25 mouse cellular contexts compared by ENCODE assay signal in genomic region chr15:100726721-100727120, GRCm38 (mm10). TPM values are rescaled to one million over a fixed set of nuclear protein-coding genes. Genes with fewer than 3 reads are reported as not detected.
"Had no signal": no experiment of that assay in that cellular context is flagged by ENCODE, and none has a peak within 500 bp of the region (broad histone marks: within the 10 kb centered on the region; RNA-seq: fewer than 3 reads in every experiment).

No protein-coding gene starts in this region.

- H3K36me3 ChIP-seq: heart, embryonic 13.5 days; heart, embryonic 15.5 days; hindbrain, embryonic 13.5 days; hindbrain, embryonic 15.5 days; intestine, embryonic 15.5 days; kidney, embryonic 15.5 days; limb, embryonic 13.5 days; limb, embryonic 15.5 days; liver, embryonic 12.5 days had no signal

- H3K4me2 ChIP-seq: heart, embryonic 11.5 days; heart, embryonic 13.5 days; heart, embryonic 15.5 days; hindbrain, embryonic 13.5 days; hindbrain, embryonic 15.5 days; intestine, embryonic 15.5 days; kidney, embryonic 15.5 days; limb, embryonic 13.5 days; limb, embryonic 15.5 days; liver, embryonic 12.5 days had no signal

- ATAC-seq: hindbrain, postnatal 0 days; intestine, embryonic 15.5 days; liver, embryonic 12.5 days had no signal

- DNase-seq: gastrocnemius, postnatal 14 days; heart, adult 11 months; heart, adult 2 months; heart, postnatal 14 days; heart, postnatal 36 days; kidney, adult 11 months; kidney, adult 2 months; kidney, adult 9 months; kidney, postnatal 14 days; kidney, postnatal 36 days; layer of hippocampus, postnatal 36 days; left cerebral cortex, postnatal 4 days had no signal

- H3K9me3 ChIP-seq: heart, embryonic 13.5 days; heart, embryonic 15.5 days; hindbrain, embryonic 13.5 days; hindbrain, embryonic 15.5 days; intestine, embryonic 15.5 days; kidney, embryonic 15.5 days; limb, embryonic 13.5 days; limb, embryonic 15.5 days; liver, embryonic 12.5 days had no signal

- H3K27ac ChIP-seq: heart, adult 2 months; heart, embryonic 13.5 days; heart, embryonic 15.5 days; hindbrain, embryonic 13.5 days; hindbrain, embryonic 15.5 days; hindbrain, postnatal 0 days; intestine, embryonic 15.5 days; kidney, embryonic 15.5 days; kidney, postnatal 0 days; limb, embryonic 13.5 days; limb, embryonic 15.5 days; liver, embryonic 12.5 days; liver, embryonic 14.5 days had no signal

- H3K9ac ChIP-seq: heart, embryonic 13.5 days; heart, embryonic 15.5 days; hindbrain, embryonic 13.5 days; hindbrain, embryonic 15.5 days; intestine, embryonic 15.5 days; kidney, embryonic 15.5 days; limb, embryonic 13.5 days; limb, embryonic 15.5 days; liver, embryonic 12.5 days; liver, embryonic 14.5 days had no signal

- H3K4me3 ChIP-seq: heart, adult 2 months; heart, embryonic 13.5 days; heart, embryonic 15.5 days; hindbrain, embryonic 13.5 days; hindbrain, embryonic 15.5 days; intestine, embryonic 15.5 days; kidney, embryonic 15.5 days; limb, embryonic 13.5 days; limb, embryonic 15.5 days; liver, embryonic 12.5 days had no signal

RNA-seq across cellular contexts. Expression of gene Cela1, which starts 39.0 kb away (rescaled TPM):
- total RNA-seq: gastrocnemius, postnatal 14 days had no signal
